Mouse (Mus musculus) heart, postnatal 10 days (tissue): ENCODE results near the gene Mrpl48. TPM values are rescaled to one million over a fixed set of nuclear protein-coding genes. Genes with fewer than 3 reads are reported as not detected.

Experiments used
- DNase-seq, 2 experiments: peaks; one replicate each; pipeline ENCODE4 v3.0.0; 2021
- intact Hi-C: fragments of 180-260 bp; cut with DNase I; formaldehyde crosslinking; loops from one replicate; pipeline ENCODE4 v1.15.1; 2025
- total RNA-seq, 2 experiments: library from RNA; stranded (reverse); gene quantifications; 2 replicates each; pipeline ENCODE4 v1.2.3; 2021

The Mrpl48 gene
- 10 to 100 TPM; 70.3 to 70.4 TPM for total RNA-seq

DNA sequence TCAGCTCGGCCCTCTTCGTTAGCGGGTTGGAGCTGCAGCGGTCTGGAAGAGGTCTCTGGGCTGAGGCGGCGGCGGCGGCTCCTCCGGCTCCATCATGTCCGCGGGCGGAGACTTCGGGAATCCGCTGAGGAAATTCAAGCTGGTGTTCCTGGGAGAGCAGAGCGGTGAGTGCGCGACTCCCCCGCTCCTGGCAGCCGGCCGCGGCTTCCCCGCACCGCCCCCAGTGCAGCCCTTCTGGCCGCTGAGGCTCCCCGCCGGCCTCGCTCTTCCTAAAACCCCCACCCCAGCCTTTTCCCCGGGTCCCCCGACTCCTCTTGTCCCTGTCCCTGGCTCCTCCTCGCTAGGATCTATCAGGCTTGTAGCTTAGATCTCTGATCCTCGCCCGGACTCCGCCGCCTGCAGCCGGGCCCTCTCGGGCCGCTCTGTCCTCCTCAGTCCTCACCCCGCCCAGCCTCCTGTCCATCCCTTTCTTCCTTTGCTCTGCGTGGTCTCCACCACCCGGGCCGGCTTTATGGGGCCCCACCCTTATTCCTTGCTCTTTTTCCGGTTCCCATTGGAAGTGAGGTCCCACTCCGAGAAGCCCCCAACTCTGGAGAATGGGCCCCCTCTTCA lies at the start of gene Mrpl48:
Gene Mrpl48, minus strand, starts transcription at position 172 of the 612 bp plus-strand sequence.
- peak; percentile 70 to 71 for DNase-seq
- intact Hi-C loops = no loop called here

DNA sequence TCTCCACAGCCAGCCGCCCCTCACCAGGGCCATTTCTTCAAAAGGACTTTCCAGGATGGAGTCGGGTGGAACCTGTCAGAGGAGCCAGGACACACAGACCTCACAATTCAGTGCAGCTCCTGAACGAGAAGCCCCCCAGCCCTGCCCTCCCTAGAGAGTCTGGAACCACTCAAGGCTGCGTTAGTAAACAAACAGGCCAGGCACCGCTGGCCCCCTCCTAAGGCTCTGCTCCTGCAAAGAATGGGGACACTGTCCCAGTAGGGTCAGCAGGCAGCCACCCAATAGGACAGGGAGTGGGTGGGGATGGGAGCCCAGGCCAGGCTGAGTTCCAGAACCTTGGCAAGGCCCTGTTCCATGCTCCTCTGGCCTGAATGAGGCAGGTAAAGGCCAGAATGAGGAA lies 48.6 kb upstream of the Mrpl48 start:
- intact Hi-C loops = no loop called here
- no peak for DNase-seq

DNA sequence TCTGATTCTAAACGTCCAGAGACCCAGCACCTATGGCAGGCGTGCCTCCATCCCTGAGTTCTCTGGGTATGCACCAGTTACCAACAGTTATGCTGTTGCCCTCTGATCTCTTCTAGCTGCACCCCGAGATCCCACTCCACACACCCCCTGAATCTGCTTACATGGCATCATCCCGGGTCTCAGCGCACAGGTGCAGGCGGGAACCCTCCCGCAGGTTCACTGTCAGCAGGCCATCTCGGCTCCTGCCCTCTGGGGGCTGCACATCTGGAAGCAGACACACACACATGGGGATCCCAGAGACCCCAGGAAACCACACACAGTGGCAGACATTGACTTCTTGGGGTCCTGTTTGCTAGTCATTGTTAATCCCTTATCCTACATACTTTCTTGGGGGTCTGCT lies 46.3 kb upstream of the Mrpl48 start:
- DNase-seq = no peak
- intact Hi-C loops = no loop called here

DNA sequence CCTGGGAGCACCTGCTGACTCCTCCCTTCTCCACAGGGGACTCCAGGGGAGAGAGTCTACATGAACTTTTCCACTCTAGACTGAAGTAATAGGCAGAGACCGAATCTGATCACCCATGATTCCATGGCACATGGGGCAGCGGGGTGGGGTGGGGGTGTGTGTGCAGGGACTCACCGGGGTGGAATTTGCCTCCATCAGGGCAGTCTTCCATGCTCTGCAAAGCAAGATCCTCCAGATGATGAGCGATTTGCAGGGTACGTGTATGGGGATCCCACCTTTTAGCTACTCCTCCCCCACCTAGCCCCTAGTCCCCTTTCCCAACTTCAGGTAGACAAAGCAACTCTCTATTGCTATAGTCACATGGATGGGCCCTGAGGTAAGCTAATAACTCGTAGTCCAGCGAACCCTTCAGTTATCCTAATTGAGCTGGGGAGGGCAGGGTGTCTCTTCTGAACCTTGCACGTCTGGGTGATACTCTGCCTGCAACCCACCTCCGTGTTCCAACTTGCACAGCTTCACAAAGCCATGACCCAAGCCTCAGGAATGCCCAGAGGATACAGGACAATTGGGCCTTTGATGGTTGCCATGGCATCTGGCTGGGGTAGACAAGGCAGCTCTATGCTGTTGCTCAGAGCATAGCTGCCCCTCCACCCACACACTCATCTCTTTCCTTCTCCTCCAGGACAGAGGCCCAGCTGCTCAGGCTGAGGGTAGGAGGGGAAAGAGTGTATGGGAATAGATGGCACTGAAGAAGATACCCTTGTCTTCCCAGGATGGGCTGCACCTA lies 45.6 kb upstream of the Mrpl48 start:
- intact Hi-C loops = no loop called here
- DNase-seq = no peak

DNA sequence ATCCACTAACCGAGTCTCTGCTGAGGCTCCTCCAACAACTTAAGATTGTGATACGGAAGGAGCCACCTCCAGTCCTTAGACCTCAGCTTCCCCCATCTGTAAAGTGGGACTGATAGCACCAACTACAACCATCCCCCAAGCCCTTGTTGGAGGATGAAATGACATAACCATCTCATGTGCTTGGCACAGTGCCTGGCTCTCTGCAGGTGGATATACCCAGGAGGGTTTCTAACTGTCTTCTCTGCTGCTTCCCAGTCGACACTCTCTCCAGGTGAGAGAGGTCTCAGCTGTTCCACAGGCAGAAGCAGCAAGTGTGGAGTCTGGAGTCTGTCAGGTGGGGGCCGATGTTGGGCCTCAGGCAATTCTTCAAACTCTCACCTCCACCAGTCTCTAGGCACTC lies 42.9 kb upstream of the Mrpl48 start:
- intact Hi-C loops = no loop called here
- DNase-seq = no peak

DNA sequence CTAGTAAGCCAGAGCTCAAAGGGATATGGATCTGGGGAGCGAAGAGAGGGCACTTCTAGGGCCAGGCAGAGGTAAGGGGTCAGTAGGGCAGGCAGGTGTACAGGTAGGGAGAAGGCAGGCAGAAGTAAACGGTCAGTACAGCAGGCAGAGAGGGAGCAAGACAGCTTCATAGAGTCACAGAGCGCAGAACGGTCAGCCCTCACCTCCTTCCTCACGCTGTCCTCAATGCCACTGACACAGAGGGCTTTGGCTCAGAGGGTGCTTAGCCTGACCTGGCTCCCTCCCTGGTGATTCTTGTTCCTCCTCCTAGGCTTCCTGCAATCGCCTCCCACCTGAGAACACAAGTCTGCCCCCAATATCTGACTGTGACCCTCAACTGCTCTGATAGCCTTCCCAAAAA lies 42.3 kb upstream of the Mrpl48 start:
- DNase-seq = no peak
- intact Hi-C loops = no loop called here

DNA sequence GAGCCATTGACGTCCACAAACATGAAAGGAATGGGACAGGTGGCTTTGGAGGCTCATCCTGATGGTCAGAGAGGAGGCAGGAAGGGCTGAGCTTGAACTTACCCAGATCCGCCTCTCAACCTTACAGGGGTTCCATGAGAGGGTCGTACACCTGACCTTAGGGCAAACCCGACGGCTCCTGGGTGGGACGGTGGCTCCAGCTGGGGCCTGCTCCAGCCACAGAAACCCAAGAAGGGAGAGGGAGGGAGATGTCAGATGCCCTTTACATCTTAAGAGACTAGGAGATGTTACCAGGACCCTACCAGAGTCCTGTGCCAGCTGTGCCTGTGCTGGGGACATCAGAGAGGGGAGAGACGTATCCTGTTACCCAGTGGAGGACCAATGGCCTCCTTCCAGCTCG lies 41.7 kb upstream of the Mrpl48 start:
- intact Hi-C loops = no loop called here
- DNase-seq = no peak

DNA sequence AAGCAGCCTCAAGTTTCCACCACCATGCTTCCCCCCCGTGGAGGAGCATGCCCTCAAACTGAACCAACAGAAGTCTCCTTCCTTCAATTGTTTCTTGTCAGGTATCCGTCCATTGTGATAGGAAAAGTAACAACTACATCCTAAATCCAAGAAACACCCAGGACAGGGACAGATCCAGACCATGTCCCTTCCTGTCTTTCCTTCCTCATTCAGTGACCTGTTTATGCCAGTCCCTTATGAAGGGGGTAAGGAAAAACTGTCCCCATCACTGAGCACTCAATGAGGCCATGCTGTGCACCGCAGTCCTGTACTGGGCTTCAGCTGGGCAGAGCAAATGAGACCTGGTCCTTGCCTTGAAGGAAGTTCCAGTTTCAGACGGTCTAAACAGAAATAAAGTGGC lies 41.0 kb upstream of the Mrpl48 start:
- DNase-seq = no peak
- intact Hi-C loops = no loop called here

DNA sequence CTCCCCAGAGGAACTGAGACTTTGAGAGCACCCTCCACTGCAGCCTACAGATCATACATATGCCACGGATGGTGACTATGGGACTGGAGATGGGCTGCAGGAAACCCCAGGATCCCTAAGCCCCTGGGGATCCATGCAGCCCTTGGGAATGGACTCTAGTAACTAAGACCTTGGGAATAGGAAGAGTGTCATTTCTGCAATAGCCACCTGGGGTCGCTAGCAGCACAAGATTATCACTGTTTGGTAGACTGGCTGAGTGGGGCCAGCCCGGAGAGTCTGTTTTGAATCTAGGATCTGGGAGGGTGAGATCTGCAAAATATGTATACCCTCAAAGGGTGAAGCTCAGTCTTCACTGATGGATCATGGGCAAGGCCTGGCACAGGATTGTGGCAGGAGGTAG lies 37.0 kb upstream of the Mrpl48 start:
- DNase-seq = peak; percentile 64 to 84
- intact Hi-C loops = loop anchor here (1.0 kb wide), 2 partner anchors 18 to 39 kb away; no protein-coding TSS in a partner anchor

DNA sequence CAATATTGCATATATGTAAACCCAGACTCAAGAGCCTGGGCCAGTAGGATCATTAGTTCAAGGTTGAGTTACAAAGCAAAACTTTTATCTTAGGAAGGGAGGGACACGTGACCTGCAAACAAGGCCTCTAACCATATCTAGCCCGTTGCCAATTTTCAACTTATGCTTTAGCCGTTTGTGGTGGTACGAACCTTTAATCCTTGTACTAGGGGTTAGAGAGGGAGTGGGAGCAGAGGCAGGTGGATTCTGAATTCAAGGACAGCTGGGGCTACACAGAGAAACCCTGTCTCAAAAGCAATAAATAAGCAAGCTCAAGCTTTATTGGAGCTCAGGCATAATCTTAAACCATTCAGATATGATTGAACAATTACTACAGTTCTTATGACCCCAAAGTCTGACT lies 34.3 kb upstream of the Mrpl48 start:
- DNase-seq = no peak
- intact Hi-C loops = no loop called here

DNA sequence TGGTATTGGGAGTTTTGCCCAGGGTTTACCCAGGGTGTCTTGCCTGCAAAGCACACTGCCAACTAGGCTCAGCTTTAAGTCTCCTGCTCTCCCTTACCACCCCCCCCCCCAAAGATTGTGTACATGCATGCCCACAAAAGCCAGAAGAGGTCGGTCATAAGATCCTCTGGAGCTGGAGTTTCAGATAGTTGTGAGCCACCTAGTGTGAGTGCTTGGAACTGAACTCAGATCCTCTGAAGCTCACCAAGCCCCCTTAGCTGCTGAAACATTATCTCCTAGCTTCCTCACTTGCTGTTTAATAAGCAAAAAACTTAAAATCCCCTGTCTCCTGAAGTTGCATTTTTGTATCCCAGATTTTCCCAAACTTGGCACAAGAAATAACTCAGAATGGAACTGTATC lies 29.6 kb upstream of the Mrpl48 start:
- peak; percentile 39 to 57 for DNase-seq

DNA sequence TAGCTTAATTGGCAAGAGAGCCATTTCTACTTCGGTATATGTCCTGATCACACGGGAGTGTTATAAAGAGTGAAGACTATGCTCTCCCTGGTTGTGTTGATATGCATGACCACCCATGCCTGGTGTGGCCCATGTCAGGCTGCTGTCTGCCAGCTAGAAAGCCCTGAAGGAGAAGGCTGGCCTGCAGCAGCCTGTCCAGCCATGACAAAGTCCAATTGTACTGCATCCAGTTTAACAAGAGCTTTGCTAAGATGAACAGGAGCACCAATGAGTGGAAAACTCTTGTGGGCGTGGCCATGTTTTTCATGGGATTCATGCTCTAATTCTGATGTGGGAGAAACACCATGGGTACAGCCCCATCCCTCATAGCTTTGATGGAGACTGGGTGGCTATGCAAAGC lies 16.4 kb upstream of the Mrpl48 start:
- DNase-seq = no peak
- intact Hi-C loops = no loop called here

More for the DNA sequence above, 29.6 kb upstream of the Mrpl48 start:
- intact Hi-C loops = loop anchor here (2.0 kb wide), 1 partner anchor 117 kb away; no protein-coding TSS in a partner anchor

DNA sequence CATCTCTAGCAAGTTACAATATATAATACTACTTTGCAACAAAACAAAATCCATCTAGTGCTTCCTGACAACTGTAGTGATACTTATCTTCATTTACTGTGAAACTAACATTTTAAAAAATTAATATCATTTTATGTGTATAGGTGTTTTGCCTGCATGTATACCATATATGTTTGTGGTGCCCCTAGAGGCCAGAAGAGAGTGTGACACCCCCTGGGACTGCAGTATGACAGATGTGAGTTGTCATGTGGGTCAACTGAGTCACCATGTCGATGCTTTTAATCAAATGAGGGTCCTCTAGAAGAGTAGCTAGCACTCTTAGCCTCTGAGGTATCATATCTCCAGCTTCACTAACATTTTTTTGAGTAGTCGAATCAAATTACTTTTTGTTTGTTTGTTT lies 14.2 kb upstream of the Mrpl48 start:
- intact Hi-C loops = no loop called here
- no peak for DNase-seq

DNA sequence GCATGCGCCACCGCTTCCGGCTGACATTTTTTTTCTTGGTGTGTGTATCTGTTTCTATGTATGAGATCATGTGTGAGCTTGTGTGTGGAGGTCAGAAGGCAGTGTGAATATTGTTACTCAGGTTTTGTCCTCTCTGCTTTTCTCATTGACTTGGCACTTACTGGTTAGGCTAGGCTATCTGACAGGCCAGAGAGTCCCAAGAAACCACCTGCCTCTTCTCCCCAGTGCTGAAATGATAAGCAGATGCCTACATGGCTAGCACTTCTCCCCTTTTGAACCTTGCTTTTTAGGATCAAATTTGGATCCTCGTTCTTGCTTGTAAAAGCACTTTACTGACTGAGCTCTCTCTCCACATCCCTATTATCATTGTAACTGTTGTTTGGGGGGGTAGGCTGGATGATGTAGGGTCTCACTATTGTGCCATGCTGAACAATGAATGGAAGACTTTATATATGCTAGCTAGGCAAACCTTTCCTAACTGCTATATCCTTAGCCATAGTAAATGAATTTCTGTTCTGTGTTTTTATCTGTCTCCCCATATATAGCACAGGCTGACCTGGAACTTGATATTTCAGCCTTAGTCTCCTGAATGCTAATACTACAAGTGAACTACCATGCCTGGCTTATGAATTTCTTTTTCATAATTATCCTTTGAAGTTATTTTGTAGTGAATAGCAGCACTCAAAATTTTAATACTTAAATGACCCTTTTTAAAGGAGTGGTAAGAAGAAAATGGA lies 8.2 kb upstream of the Mrpl48 start:
- DNase-seq = no peak
- intact Hi-C loops = no loop called here

DNA sequence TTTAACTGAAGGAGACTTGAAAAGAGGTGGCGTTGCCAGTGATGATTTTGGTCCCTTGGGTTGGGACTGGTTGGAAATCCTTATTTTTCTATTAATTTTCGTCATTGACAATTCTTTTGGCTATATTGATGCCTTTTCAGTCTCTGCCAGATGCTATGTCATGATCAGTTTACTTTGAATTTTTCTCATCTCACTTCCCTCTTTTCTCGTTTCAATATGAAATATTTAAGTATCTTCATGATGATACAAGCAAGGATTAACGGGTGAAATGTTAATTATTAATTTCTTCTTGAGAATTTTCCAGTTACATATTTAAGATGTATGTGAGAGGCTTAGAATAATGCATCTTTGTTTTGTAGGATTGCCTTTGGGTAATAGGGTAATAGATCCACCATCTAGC lies 809 bp upstream of the Mrpl48 start:
- intact Hi-C loops = no loop called here
- no peak for DNase-seq

DNA sequence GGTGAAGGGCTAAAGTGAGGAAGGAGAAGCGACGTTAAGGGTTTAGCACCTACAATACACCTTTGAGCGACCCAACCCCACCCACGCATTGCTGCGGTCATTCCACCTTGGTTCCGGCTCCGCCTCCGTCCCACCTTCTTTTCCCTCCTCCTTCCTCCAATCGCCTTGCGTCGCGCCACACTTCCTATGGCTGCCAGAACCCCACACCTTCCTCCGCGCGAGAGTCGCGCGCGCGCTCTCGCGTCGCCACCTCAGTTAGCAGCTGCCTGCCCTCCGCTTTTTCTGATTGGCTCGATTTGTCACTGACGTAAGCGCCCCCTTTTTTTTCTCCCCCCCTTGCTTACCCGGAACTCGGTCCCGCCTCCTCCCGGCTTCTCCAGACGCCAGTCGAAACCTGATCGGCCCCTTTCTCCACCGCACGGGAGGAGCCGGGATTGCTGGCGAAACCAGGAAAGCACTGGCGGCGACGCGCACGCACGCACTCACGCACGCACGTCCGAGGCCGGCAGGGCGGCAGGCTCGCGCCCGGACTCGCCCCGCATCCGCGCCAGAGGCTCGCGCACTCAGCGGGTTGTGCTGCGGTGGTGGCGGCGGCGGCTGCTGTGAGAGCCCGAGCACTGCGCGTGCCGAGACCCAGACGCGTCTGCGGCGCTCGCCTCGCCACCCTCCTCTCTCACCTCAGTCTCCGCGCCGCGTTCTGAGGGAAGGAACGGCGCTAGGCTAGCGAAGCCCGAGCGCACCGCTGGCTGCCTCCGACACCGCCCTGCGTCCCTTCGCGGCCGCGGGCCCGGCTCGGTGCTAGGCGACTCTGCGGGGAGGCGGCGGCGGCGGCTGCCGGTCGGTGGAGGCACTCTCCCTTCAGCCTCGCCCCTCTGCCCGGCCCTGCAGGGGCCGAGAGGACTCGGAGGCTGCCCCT lies 629 bp downstream of the Mrpl48 start, which contains the start of gene Rab6a:
Gene Rab6a, plus strand, starts transcription at position 197 of the 916 bp plus-strand sequence.
- peak; percentile 98 for DNase-seq
- intact Hi-C loops = loop anchor here (1.0 to 2.0 kb wide), 2 partner anchors 16 to 25 kb away; no protein-coding TSS in a partner anchor

DNA sequence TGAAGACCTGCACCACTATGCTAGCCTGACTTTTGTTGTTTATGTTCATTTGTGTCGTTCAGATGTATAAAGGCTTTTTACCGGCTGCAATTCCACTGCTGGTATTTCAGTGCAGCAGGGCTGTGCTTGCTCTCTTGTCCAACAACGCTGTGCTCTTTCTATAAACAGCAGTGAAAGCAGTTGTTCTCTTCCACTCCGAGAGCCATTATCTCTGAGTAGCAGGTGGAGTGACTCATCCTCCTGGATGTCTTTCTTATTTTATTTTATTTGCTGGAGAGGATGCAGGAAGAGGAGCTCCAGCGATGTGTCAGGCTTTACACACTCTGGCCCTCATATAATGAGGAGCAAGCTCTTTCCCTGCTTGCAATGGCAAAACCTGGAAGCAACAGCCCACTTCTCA lies 7.9 kb downstream of the Mrpl48 start:
- intact Hi-C loops = no loop called here
- DNase-seq = no peak

DNA sequence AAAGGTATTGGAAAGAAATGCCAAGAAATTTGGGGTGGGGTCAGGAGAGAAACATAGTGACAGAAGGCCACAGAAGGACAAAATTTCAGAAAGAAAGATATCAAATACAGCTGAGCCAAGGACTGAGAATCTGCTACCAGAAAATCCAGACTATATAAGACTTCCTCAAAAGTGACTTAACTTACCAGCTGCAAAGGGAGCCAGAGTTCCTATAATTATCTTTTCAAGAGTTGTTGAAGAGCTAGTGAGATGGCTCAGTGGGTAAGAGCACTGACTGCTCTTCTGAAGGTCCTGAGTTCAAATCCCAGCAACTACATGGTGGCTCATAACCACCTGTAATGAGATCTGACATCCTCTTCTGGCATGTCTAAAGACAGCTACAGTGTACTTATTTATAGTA lies 14.8 kb downstream of the Mrpl48 start:
- intact Hi-C loops = no loop called here

DNA sequence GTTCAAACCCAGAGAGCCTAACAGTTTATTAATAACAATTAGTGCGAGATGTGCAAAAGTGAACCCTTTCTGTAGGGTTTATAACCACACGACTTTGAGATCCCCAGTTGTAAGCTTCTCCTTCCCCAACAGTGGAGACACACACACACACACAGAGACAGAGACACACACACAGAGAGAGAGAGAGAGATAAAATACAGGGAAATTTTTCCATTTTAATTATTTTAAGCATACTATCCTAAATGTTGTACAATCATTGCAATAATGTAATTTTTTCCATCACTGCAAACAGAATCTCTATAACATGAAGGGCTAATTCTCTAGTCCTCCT lies 16.6 kb downstream of the Mrpl48 start:
- DNase-seq = no peak
- intact Hi-C loops = loop anchor here (1.0 kb wide), 1 partner anchor 16 kb away; the partner anchor contains the start of gene Rab6a

More for the DNA sequence above, 14.8 kb downstream of the Mrpl48 start:
- DNase-seq = no peak

DNA sequence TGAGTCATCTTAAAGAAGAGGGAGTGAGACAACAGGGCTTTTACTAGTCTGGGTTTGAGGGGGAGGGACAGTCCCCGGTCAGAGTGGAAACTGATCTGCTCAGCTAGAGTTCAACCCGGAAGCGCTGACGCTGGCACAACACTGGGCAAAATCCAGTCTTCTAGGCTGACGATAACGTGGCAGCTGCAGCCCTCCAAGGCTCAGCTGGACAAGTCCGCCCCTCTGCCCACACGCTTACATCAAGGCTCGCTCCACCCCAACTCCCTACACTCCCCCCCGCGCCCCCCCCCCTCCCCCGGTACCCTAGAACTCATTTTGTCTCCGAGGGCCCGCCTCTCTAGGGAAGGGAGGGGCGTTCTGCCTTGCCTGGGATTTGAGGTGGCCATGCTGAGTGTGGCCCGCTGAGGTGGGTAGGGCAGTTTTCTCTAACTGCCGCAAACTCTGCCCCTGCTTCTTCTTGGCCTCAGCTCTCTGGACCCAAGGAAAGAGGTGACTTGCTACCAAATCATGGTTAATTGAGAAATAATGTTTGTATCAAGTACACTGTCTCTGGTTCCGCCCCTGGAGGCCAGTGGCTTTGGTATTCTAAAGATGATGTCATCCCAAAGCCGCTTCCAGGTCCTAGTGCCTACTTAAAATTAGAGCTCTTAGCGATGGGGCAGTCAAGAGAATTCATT lies 17.1 kb downstream of the Mrpl48 start:
- intact Hi-C loops = loop anchor here (1.0 kb wide), 1 partner anchor 16 kb away; the partner anchor contains the start of gene Rab6a
- peak; percentile 87 to 89 for DNase-seq
